Mouse (Mus musculus) midbrain, embryonic 14.5 days (tissue): ENCODE measurements around the gene Desi2. TPM values are rescaled to one million over a fixed set of nuclear protein-coding genes. Genes with fewer than 3 reads are reported as not detected.
"Not testable (repeated sequence)": the region's sequence is repeated elsewhere in the genome, so short reads cannot be mapped to it uniquely, and the experiment has no call there.

Experiments used
- ATAC-seq: fragments of 200-750 bp; cut with Nextera tagmentation; 2 replicates; pipeline ENCODE4 v1.8.0; 2017; ENCODE audit warnings: moderate number of reproducible peaks, moderate library complexity; ENCODE audit not compliant: low FRiP score, low TSS enrichment
- DNase-seq: peaks from one replicate; pipeline ENCODE4 v3.0.0-alpha.2; 2015
- H3K27ac ChIP-seq: fragments of 300-500 bp; sonication (generic); replicated peaks from 2 replicates; pipeline ENCODE4 v1.5.1; 2014; ENCODE audit warnings: mild to moderate bottlenecking, low read depth, low read length, moderate library complexity
- H3K27me3 ChIP-seq: fragments of 300-500 bp; sonication (generic); 2 replicates; pipeline ENCODE4 v1.6.1; 2014; ENCODE audit warnings: low read length, control low read depth, mixed read lengths; ENCODE audit not compliant: control insufficient read depth, insufficient read depth
- H3K36me3 ChIP-seq: fragments of 300-500 bp; sonication (generic); 2 replicates; pipeline ENCODE4 v1.6.1; 2014; ENCODE audit warnings: low read length, control low read depth; ENCODE audit not compliant: control insufficient read depth, insufficient read depth
- H3K4me1 ChIP-seq: fragments of 300-500 bp; sonication (generic); 2 replicates; pipeline ENCODE4 v1.6.1; 2014; ENCODE audit warnings: mild to moderate bottlenecking, antibody characterized with exemption, low read length, control low read depth; ENCODE audit not compliant: control insufficient read depth, insufficient read depth
- H3K4me2 ChIP-seq: fragments of 300-500 bp; sonication (generic); 2 replicates; pipeline ENCODE4 v1.6.1; 2014; ENCODE audit warnings: mild to moderate bottlenecking, low read length, moderate library complexity
- H3K4me3 ChIP-seq: fragments of 300-500 bp; sonication (generic); replicated peaks from 2 replicates; pipeline ENCODE4 v1.5.1; 2014; ENCODE audit warnings: low read depth, low read length
- H3K9ac ChIP-seq: fragments of 300-500 bp; sonication (generic); replicated peaks from 2 replicates; pipeline ENCODE4 v1.6.1; 2014; ENCODE audit warnings: mild to moderate bottlenecking, low read length, moderate library complexity
- H3K9me3 ChIP-seq: fragments of 300-500 bp; sonication (generic); 2 replicates; pipeline ENCODE4 v1.6.1; 2016; ENCODE audit warnings: low read length, control low read depth, mixed read lengths; ENCODE audit not compliant: control insufficient read depth
- WGBS: fragments of 180-500 bp; shearing (Covaris S2); extraction: QIAGEN DNeasy Blood & Tissue Kit; methylation state at CpG from one replicate; pipeline ENCODE4 v1.1.7; 2014; 5-methylcytosine and 5-hydroxymethylcytosine counted together
- polyA plus RNA-seq: library from polyadenylated mRNA; unstranded; fragments of >200 nt; fragmentation: Nextera tagmentation; extraction: Ambion mirVana; gene quantifications from 2 replicates; pipeline ENCODE4 v1.2.1, GENCODE M21; 2014

The Desi2 gene
- polyA plus RNA-seq, 1 experiment from 2014 or later: 22.9 TPM

- Histone ChIP-seq H3K4me3 (peak overlapping the region; percentile 57), H3K27ac (peak overlapping the region; percentile 91), H3K9me3 (no peaks in the 10 kb centered on the region), H3K36me3 (no peaks in the 10 kb centered on the region), H3K4me2 (peak overlapping the region; percentile 68), H3K9ac (peak overlapping the region; percentile 81), H3K4me1 (no peaks in the 10 kb centered on the region), H3K27me3 (no peaks in the 10 kb centered on the region)
- DNase-seq (peak; percentile 91), ATAC-seq (peak; percentile 87)
- WGBS: under 1% methylated on average over 87 of the region's 87 CpGs
Observed at GRCm38 (mm10) chr1:178276054-178276911, 89.1 kb downstream of the Desi2 start.

- not testable (repeated sequence) for H3K27ac ChIP-seq, H3K4me1 ChIP-seq, H3K4me3 ChIP-seq, H3K4me2 ChIP-seq, H3K27me3 ChIP-seq, H3K36me3 ChIP-seq, ATAC-seq, H3K9ac ChIP-seq, DNase-seq, H3K9me3 ChIP-seq
- WGBS: 83% methylated on average over 3 of the region's 3 CpGs
Observed at GRCm38 (mm10) chr1:178283314-178283713, 96.1 kb downstream of the Desi2 start.

GRCm38 (mm10) chr1:178283946-178284720, 96.9 kb downstream of the Desi2 start:
- H3K27ac ChIP-seq: no peak overlapping the region
- no peak overlapping the region for H3K9ac ChIP-seq
- H3K27me3 ChIP-seq: no peaks in the 10 kb centered on the region
- H3K4me2 ChIP-seq: no peak overlapping the region
- H3K4me3 ChIP-seq: no peak overlapping the region
- peaks cover 4% of the 10 kb centered on the region; the same call in 1 of the 2 replicates for H3K9me3 ChIP-seq
- no peak for DNase-seq
- H3K4me1 ChIP-seq: no peaks in the 10 kb centered on the region
- H3K36me3 ChIP-seq: no peaks in the 10 kb centered on the region
- no peak for ATAC-seq
- 54% methylated on average over 2 of the region's 2 CpGs for WGBS

DNA sequence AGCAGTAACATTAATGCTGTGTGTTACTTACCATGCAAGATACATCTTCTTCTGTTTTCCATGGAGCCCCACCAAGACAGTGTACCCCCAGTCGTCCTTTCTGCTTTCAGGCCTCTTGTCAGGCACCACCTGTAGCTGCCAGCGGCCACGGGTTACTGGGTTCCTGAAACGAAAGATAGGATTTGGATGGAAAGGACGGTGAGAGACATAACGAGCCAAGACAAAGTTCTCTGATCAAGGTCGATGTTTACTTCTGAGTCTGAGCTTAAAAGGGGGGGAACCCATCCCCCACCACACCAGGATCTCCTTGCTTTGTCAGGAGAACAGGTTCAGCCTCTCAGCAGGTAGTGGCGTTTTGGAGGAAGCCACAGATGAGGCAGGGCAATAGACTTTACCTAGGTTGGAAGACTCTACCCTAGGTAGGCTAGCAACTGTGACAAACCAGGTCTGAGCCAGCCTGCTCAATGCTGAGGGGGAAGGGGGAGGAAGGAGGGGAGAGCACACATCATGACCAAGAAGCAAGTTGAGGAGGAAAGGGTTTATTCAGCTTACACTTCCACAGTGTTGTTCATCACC, 100.5 kb downstream of the Desi2 start:
- DNase-seq: no peak
- no peaks in the 10 kb centered on the region for H3K4me1 ChIP-seq
- H3K27me3 ChIP-seq: no peaks in the 10 kb centered on the region
- 62% methylated on average over 8 of the region's 8 CpGs for WGBS
- no peak overlapping the region for H3K27ac ChIP-seq
- H3K9ac ChIP-seq: no peak overlapping the region
- no peak overlapping the region for H3K4me2 ChIP-seq
- H3K9me3 ChIP-seq: peaks cover 4% of the 10 kb centered on the region; the same call in 1 of the 2 replicates
- H3K36me3 ChIP-seq: no peaks in the 10 kb centered on the region
- no peak for ATAC-seq
- H3K4me3 ChIP-seq: no peak overlapping the region

DNA sequence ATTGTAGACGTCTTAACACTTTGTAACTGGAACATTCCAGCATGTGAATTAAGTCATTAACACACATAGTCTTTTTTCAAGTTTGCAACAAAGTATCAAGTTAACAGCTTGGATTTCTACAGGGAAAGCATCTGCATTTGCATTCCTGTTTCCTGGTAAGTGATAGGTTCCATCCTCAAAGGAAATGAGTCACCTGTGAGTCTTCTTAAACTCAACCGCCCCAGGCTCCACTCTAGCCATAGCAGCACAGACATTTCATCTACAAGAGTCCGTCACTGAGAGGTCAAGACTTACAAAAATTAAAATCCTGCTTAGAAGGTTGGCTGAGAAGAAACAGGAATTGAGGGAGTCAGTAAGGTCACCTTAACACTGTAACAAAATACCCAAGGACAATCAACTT, 104.5 kb downstream of the Desi2 start:
- Histone ChIP-seq H3K9ac (no peak overlapping the region), H3K4me3 (no peak overlapping the region), H3K4me1 (no peaks in the 10 kb centered on the region), H3K9me3 (no peaks in the 10 kb centered on the region), H3K36me3 (no peaks in the 10 kb centered on the region), H3K4me2 (no peak overlapping the region), H3K27me3 (no peaks in the 10 kb centered on the region), H3K27ac (no peak overlapping the region)
- DNase-seq: no peak
- WGBS: 91% methylated on average over 3 of the region's 3 CpGs
- ATAC-seq: no peak

- Histone ChIP-seq H3K27me3 (no peaks in the 10 kb centered on the region), H3K4me2 (no peak overlapping the region), H3K4me1 (no peaks in the 10 kb centered on the region), H3K27ac (no peak overlapping the region), H3K4me3 (no peak overlapping the region), H3K9me3 (no peaks in the 10 kb centered on the region), H3K36me3 (no peaks in the 10 kb centered on the region), H3K9ac (no peak overlapping the region)
- DNase-seq (no peak), ATAC-seq (no peak)
- WGBS: 88% methylated on average over 1 of the region's 1 CpGs
Observed at GRCm38 (mm10) chr1:178294051-178294450, 106.8 kb downstream of the Desi2 start.

DNA sequence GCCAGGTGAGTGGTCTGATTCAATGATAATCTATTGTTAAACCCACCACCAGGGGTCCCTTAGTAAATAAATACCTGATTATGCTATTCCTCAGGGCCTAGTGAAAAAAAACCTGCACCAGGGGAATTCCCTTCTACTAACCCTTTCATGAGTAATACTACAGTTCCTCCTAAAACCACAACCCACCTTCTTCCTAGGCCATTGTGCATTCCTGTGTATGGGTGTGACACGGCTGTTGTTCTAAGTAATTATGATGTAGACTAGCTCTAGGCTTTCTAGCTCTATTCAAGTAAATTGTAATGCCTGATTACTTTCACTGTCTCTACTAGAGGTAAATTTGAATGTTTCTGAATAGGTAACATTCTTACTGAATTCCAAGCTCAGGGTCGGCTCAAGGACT, 114.0 kb downstream of the Desi2 start:
- not testable (repeated sequence) for DNase-seq, ATAC-seq, H3K4me1 ChIP-seq, H3K36me3 ChIP-seq, H3K9me3 ChIP-seq, H3K4me3 ChIP-seq, H3K9ac ChIP-seq, H3K4me2 ChIP-seq, H3K27me3 ChIP-seq, H3K27ac ChIP-seq
- 86% methylated on average over 2 of the region's 2 CpGs for WGBS

DNA sequence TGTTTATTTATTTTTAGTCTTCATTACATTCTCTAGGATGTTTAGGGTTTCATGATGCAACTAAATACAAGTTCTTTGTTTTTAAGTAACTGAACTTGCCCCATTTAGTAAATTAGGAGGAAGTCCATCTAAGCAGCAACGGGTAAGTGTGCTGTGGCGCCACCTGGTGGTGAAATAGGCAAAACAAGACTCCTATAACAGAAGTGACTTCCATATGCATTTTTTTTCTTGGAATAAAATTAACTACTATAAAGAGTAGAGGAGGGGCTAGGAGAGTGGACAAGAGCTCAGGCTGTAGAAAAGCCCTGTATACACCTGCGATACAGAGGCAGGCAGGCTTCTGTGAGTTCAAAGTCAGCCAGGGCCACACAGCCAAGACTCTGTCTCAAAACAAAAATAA, 116.2 kb downstream of the Desi2 start:
- Histone ChIP-seq H3K9ac (no peak overlapping the region), H3K36me3 (no peaks in the 10 kb centered on the region), H3K4me2 (no peak overlapping the region), H3K9me3 (no peaks in the 10 kb centered on the region), H3K27me3 (no peaks in the 10 kb centered on the region), H3K4me1 (no peaks in the 10 kb centered on the region), H3K27ac (no peak overlapping the region), H3K4me3 (no peak overlapping the region)
- 23% methylated on average over 3 of the region's 3 CpGs for WGBS
- ATAC-seq: no peak
- DNase-seq: peak; percentile 79
